In the genomic region with DNA sequence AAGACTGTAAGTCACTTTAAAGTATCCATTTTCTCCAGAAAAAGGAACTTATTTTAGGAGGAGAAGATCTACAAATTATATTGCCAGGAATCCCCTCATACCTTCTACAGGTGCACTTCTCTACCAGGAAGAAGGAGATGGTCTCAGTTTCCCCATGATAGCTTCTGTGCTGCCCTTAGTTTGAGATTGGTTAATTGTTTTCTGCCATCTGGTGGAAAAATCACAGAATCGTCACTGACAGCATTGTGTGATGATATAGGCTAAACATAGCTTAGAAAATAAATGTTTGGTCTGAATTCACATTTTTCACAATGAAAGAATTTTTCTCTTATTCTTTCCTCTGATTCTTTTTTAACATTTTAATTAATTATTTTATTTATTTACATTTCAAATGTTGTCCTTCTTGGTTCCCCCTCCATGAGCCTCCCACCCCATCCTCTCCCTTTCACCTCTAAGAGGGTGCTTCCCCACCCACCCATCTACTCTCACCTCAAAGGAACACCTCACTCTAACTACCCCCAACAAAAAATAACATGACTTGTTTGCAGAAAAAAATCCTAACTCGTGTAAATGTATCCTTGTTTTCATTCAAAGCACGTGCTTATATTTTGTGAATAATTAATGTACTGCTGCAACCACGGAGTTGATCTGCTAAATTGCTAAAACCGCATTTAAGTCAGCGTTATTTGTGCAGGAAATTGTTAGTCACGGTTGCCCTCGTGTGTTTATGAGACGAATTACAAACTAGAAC, we compare ENCODE assay signal across 9 mouse cellular contexts.
DNase-seq lines count a peak whose midpoint lies in the region; ATAC-seq and TF ChIP-seq lines count a peak whose summit lies in the region.
"Had no signal": no experiment of that assay in that cellular context is flagged by ENCODE, and none has a peak within 500 bp of the region (broad histone marks: within the 10 kb centered on the region; RNA-seq: fewer than 3 reads in every experiment).

No protein-coding gene starts in this region.

- no peak for TF ChIP-seq EP300 in heart, postnatal 0 days (IDR thresholded peaks at IDR 0.05; ENCODE audit: low read depth)

- H3K27me3 ChIP-seq in limb, embryonic 13.5 days, result no peaks in the 10 kb centered on the region
- H3K27me3 ChIP-seq in limb, embryonic 10.5 days (ENCODE audit: low read depth, poor library complexity, severe bottlenecking), result no peaks in the 10 kb centered on the region
- H3K27me3 ChIP-seq in heart, postnatal 0 days (ENCODE audit: control insufficient read depth, insufficient read depth, low read length), result no peaks in the 10 kb centered on the region

- no peak for ATAC-seq in limb, embryonic 13.5 days (ENCODE audit: low FRiP score, low read depth)
- no peak for ATAC-seq in heart, postnatal 0 days (ENCODE audit: insufficient read depth, low read depth)

- no peak overlapping the region for H3K4me3 ChIP-seq in limb, embryonic 13.5 days
- no peak overlapping the region for H3K4me3 ChIP-seq in limb, embryonic 10.5 days
- no peak overlapping the region for H3K4me3 ChIP-seq in heart, postnatal 0 days (ENCODE audit: low read depth, low read length)
- H3K4me3 ChIP-seq: myocyte had no signal

- H3K9me3 ChIP-seq in limb, embryonic 13.5 days, result peaks cover 10% of the 10 kb centered on the region; the same call in 1 of the 2 replicates
- peaks cover 2% of the 10 kb centered on the region; the same call in 1 of the 2 replicates for H3K9me3 ChIP-seq in limb, embryonic 10.5 days (replicated peaks)
- 0 out of 2 replicates have a peak, but pooled peaks cover 3% of the 10 kb centered on the region for H3K9me3 ChIP-seq in heart, postnatal 0 days (replicated peaks; ENCODE audit: control insufficient read depth, low read length)

- no peak overlapping the region for H3K27ac ChIP-seq in limb, embryonic 13.5 days
- H3K27ac ChIP-seq in limb, embryonic 10.5 days, result no peak overlapping the region
- no peak overlapping the region for H3K27ac ChIP-seq in heart, postnatal 0 days (ENCODE audit: low read depth)

- H3K9ac ChIP-seq in limb, embryonic 13.5 days, result no peak overlapping the region
- no peak overlapping the region for H3K9ac ChIP-seq in heart, postnatal 0 days (replicated peaks; ENCODE audit: low read depth, low read length)

- peaks cover 4% of the 10 kb centered on the region; the same call in 1 of the 2 replicates for H3K36me3 ChIP-seq in limb, embryonic 13.5 days
- no peaks in the 10 kb centered on the region for H3K36me3 ChIP-seq in limb, embryonic 10.5 days
- no peaks in the 10 kb centered on the region for H3K36me3 ChIP-seq in heart, postnatal 0 days (replicated peaks; ENCODE audit: control insufficient read depth, insufficient read depth, low read length)

- peak; percentile 39 for TF ChIP-seq CTCF in heart, postnatal 0 days (IDR thresholded peaks at IDR 0.05; ENCODE audit: low read depth)

- no peaks in the 10 kb centered on the region for H3K4me1 ChIP-seq in limb, embryonic 13.5 days
- peaks cover 2% of the 10 kb centered on the region; the same call in 1 of the 2 replicates for H3K4me1 ChIP-seq in limb, embryonic 10.5 days
- H3K4me1 ChIP-seq in heart, postnatal 0 days (ENCODE audit: control insufficient read depth, insufficient read depth), result no peaks in the 10 kb centered on the region

- H3K4me2 ChIP-seq in limb, embryonic 13.5 days (replicated peaks), result peak overlapping the region; percentile 39
- H3K4me2 ChIP-seq in heart, postnatal 0 days (ENCODE audit: low read depth, low read length), result 0 out of 2 replicates have a peak overlapping the region, but pooled peaks have one; percentile 25

- WGBS in limb, embryonic 13.5 days, result 6% methylated on average over 9 of the region's 9 CpGs
- 11% methylated on average over 9 of the region's 9 CpGs for WGBS in limb, embryonic 10.5 days
- 7% methylated on average over 9 of the region's 9 CpGs for WGBS in heart, postnatal 0 days

- peak; percentile 18 to 47 for DNase-seq in cerebellum, postnatal 14 days
- no peak for DNase-seq in cerebellum, adult 18-20 months
- DNase-seq in limb, embryonic 10.5 days (ENCODE audit: low spot score), result no peak
- DNase-seq in heart, postnatal 0 days (ENCODE audit: low spot score), result no peak
- DNase-seq in retina, postnatal 1 day, result peak; percentile 71
- DNase-seq in testis, postnatal 14 days (ENCODE audit: low spot score), result no peak
- no peak for DNase-seq in gastrocnemius, postnatal 25 days

Comparison
In these comparisons a context has a peak if more than half of its experiments do, and no peak if none do; other contexts are left out.
1. DNase-seq: peak in cerebellum, postnatal 14 days (2 of 2) and retina, postnatal 1 day (single experiment); none in cerebellum, adult 18-20 months (0 of 2), limb, embryonic 10.5 days (single experiment), heart, postnatal 0 days (single experiment), testis, postnatal 14 days (single experiment) and gastrocnemius, postnatal 25 days (single experiment).